Mouse (Mus musculus) limb, embryonic 10.5 days (tissue): ENCODE data around the gene Dppa4. TPM values are rescaled to one million over a fixed set of nuclear protein-coding genes. Genes with fewer than 3 reads are reported as not detected.
"Not testable (repeated sequence)": the region's sequence is repeated elsewhere in the genome, so short reads cannot be mapped to it uniquely, and the experiment has no call there.

Source experiments
- DNase-seq: peaks from one replicate; pipeline ENCODE4 v3.0.0-alpha.2; 2017; ENCODE audit warnings: low spot score
- H3K27ac ChIP-seq: fragments of 300-500 bp; sonication (generic); 2 replicates; pipeline ENCODE4 v1.5.1; 2016; ENCODE audit warnings: mild to moderate bottlenecking
- H3K27me3 ChIP-seq: fragments of 300-500 bp; sonication (generic); 2 replicates; pipeline ENCODE4 v1.6.1; 2016; ENCODE audit warnings: low read depth, mild to moderate bottlenecking; ENCODE audit not compliant: poor library complexity, severe bottlenecking
- H3K36me3 ChIP-seq: fragments of 300-500 bp; sonication (generic); 2 replicates; pipeline ENCODE4 v1.6.1; 2016; ENCODE audit warnings: mild to moderate bottlenecking, moderate library complexity
- H3K4me1 ChIP-seq: fragments of 300-500 bp; sonication (generic); 2 replicates; pipeline ENCODE4 v1.6.1; 2016
- H3K4me3 ChIP-seq: fragments of 300-500 bp; sonication (generic); 2 replicates; pipeline ENCODE4 v1.5.1; 2016; ENCODE audit warnings: mild to moderate bottlenecking, moderate library complexity
- H3K9me3 ChIP-seq: fragments of 300-500 bp; sonication (generic); replicated peaks from 2 replicates; pipeline ENCODE4 v1.6.1; 2016; ENCODE audit warnings: mild to moderate bottlenecking
- WGBS: fragments of 180-500 bp; shearing (Covaris S2); methylation state at CpG from one replicate; pipeline ENCODE4 v1.1.7; 2016; 5-methylcytosine and 5-hydroxymethylcytosine counted together
- polyA plus RNA-seq: library from polyadenylated mRNA; unstranded; fragments of >200 nt; fragmentation: Nextera tagmentation; extraction: Ambion mirVana; gene quantifications from 2 replicates; pipeline ENCODE4 v1.2.1, GENCODE M21; 2016

The Dppa4 gene
- polyA plus RNA-seq, 1 experiment from 2014 or later = not detected

GRCm38 (mm10) chr16:48299884-48300283, 16.4 kb downstream of the Dppa4 start:
- DNase-seq = no peak
- H3K9me3 ChIP-seq = no peaks in the 10 kb centered on the region
- H3K4me1 ChIP-seq = no peaks in the 10 kb centered on the region
- H3K36me3 ChIP-seq = no peaks in the 10 kb centered on the region
- H3K27ac ChIP-seq = no peak overlapping the region
- no peaks in the 10 kb centered on the region for H3K27me3 ChIP-seq
- H3K4me3 ChIP-seq = no peak overlapping the region
- WGBS = 94% methylated on average over 3 of the region's 3 CpGs

- H3K36me3 ChIP-seq = no peaks in the 10 kb centered on the region
- no peaks in the 10 kb centered on the region for H3K27me3 ChIP-seq
- no peaks in the 10 kb centered on the region for H3K4me1 ChIP-seq
- DNase-seq = no peak
- H3K27ac ChIP-seq = no peak within 1 kb of the TSS
- H3K4me3 ChIP-seq = no peak within 1 kb of the TSS
- no peaks in the 10 kb centered on the region for H3K9me3 ChIP-seq
- WGBS = 86% methylated on average over 7 of the region's 7 CpGs
These were observed 20.0 kb downstream of the Dppa4 start, which contains the start of gene Dppa2 for GRCm38 (mm10) chr16:48303509-48303908. Dppa2 (plus strand) TSS chr16:48303908.

- H3K36me3 ChIP-seq = no peaks in the 10 kb centered on the region
- H3K4me3 ChIP-seq = no peak overlapping the region
- H3K27ac ChIP-seq = no peak overlapping the region
- no peaks in the 10 kb centered on the region for H3K27me3 ChIP-seq
- DNase-seq = no peak
- whole genome bisulfite sequencing = 84% methylated on average over 3 of the region's 3 CpGs
- H3K9me3 ChIP-seq = no peaks in the 10 kb centered on the region
- H3K4me1 ChIP-seq = no peaks in the 10 kb centered on the region
These were observed 20.4 kb downstream of the Dppa4 start for GRCm38 (mm10) chr16:48303983-48304382.

- not testable (repeated sequence) for H3K4me3 ChIP-seq
- 96% methylated on average over 10 of the region's 10 CpGs for WGBS
These were observed 25.4 kb downstream of the Dppa4 start for GRCm38 (mm10) chr16:48308916-48309315.

GRCm38 (mm10) chr16:48309912-48310630, 26.5 kb downstream of the Dppa4 start:
- WGBS = 83% methylated on average over 12 of the region's 12 CpGs

More at GRCm38 (mm10) chr16:48308916-48309315, 25.4 kb downstream of the Dppa4 start:
- H3K9me3 ChIP-seq, H3K4me1 ChIP-seq, DNase-seq, H3K36me3 ChIP-seq, H3K27ac ChIP-seq, H3K27me3 ChIP-seq: not testable (repeated sequence)

GRCm38 (mm10) chr16:48315294-48315693, 31.8 kb downstream of the Dppa4 start:
- Histone ChIP-seq H3K27me3 (no peaks in the 10 kb centered on the region), H3K27ac (no peak overlapping the region), H3K4me1 (no peaks in the 10 kb centered on the region), H3K4me3 (no peak overlapping the region), H3K9me3 (no peaks in the 10 kb centered on the region), H3K36me3 (no peaks in the 10 kb centered on the region)
- DNase-seq = no peak
- WGBS = 91% methylated on average over 3 of the region's 3 CpGs

More at GRCm38 (mm10) chr16:48309912-48310630, 26.5 kb downstream of the Dppa4 start:
- Histone ChIP-seq H3K27me3 (no peaks in the 10 kb centered on the region), H3K27ac (no peak overlapping the region), H3K36me3 (no peaks in the 10 kb centered on the region), H3K4me1 (no peaks in the 10 kb centered on the region), H3K9me3 (no peaks in the 10 kb centered on the region), H3K4me3 (no peak overlapping the region)
- DNase-seq = no peak

GRCm38 (mm10) chr16:48320781-48321180, 37.2 kb downstream of the Dppa4 start:
- H3K36me3 ChIP-seq = no peaks in the 10 kb centered on the region
- no peak for DNase-seq
- 98% methylated on average over 6 of the region's 6 CpGs for WGBS
- H3K4me1 ChIP-seq = no peaks in the 10 kb centered on the region
- H3K27me3 ChIP-seq = no peaks in the 10 kb centered on the region
- H3K9me3 ChIP-seq = no peaks in the 10 kb centered on the region
- no peak overlapping the region for H3K27ac ChIP-seq
- no peak overlapping the region for H3K4me3 ChIP-seq

- DNase-seq = no peak
- Histone ChIP-seq H3K36me3 (no peaks in the 10 kb centered on the region), H3K4me1 (no peaks in the 10 kb centered on the region), H3K9me3 (no peaks in the 10 kb centered on the region), H3K27me3 (no peaks in the 10 kb centered on the region), H3K27ac (no peak overlapping the region), H3K4me3 (no peak overlapping the region)
- WGBS = 83% methylated on average over 6 of the region's 6 CpGs
These were observed 39.6 kb downstream of the Dppa4 start for GRCm38 (mm10) chr16:48323133-48323532.

GRCm38 (mm10) chr16:48323602-48324345, 40.2 kb downstream of the Dppa4 start:
- Histone ChIP-seq H3K4me1 (no peaks in the 10 kb centered on the region), H3K36me3 (no peaks in the 10 kb centered on the region), H3K4me3 (no peak overlapping the region), H3K27ac (no peak overlapping the region), H3K9me3 (no peaks in the 10 kb centered on the region), H3K27me3 (no peaks in the 10 kb centered on the region)
- no peak for DNase-seq
- WGBS = 85% methylated on average over 8 of the region's 8 CpGs

- H3K36me3 ChIP-seq = no peaks in the 10 kb centered on the region
- no peaks in the 10 kb centered on the region for H3K9me3 ChIP-seq
- H3K27ac ChIP-seq = no peak overlapping the region
- no peaks in the 10 kb centered on the region for H3K27me3 ChIP-seq
- 17% methylated on average over 5 of the region's 5 CpGs for WGBS
- H3K4me1 ChIP-seq = peaks cover 4% of the 10 kb centered on the region
- no peak overlapping the region for H3K4me3 ChIP-seq
- no peak for DNase-seq
These were observed 43.4 kb downstream of the Dppa4 start for GRCm38 (mm10) chr16:48326903-48327302.

- Histone ChIP-seq H3K9me3 (no peaks in the 10 kb centered on the region), H3K4me3 (no peak overlapping the region), H3K27me3 (no peaks in the 10 kb centered on the region), H3K36me3 (no peaks in the 10 kb centered on the region), H3K4me1 (peaks cover 5% of the 10 kb centered on the region), H3K27ac (no peak overlapping the region)
- WGBS = 97% methylated on average over 2 of the region's 2 CpGs
- DNase-seq = no peak
These were observed 44.9 kb downstream of the Dppa4 start for GRCm38 (mm10) chr16:48328420-48328819.

- H3K9me3 ChIP-seq = no peaks in the 10 kb centered on the region
- H3K36me3 ChIP-seq = no peaks in the 10 kb centered on the region
- 71% methylated on average over 3 of the region's 3 CpGs for WGBS
- H3K27ac ChIP-seq = no peak overlapping the region
- H3K27me3 ChIP-seq = no peaks in the 10 kb centered on the region
- H3K4me1 ChIP-seq = peaks cover 5% of the 10 kb centered on the region
- H3K4me3 ChIP-seq = no peak overlapping the region
- no peak for DNase-seq
These were observed 48.3 kb downstream of the Dppa4 start for GRCm38 (mm10) chr16:48331822-48332221.

GRCm38 (mm10) chr16:48335326-48335725, 51.8 kb downstream of the Dppa4 start:
- Histone ChIP-seq H3K9me3 (no peaks in the 10 kb centered on the region), H3K4me1 (peaks cover 5% of the 10 kb centered on the region), H3K4me3 (no peak overlapping the region), H3K27me3 (no peaks in the 10 kb centered on the region), H3K27ac (no peak overlapping the region), H3K36me3 (no peaks in the 10 kb centered on the region)
- WGBS = 77% methylated on average over 4 of the region's 4 CpGs
- DNase-seq = no peak
